Mouse (Mus musculus) cerebellum, adult 2 months (tissue): ENCODE results near the gene Unc13d. TPM values are rescaled to one million over a fixed set of nuclear protein-coding genes. Genes with fewer than 3 reads are reported as not detected.

Experiments
- DNase-seq, 2 experiments: peaks; one replicate each; pipeline ENCODE4 v3.0.0; 2021
- H3K27ac ChIP-seq: fragments of 200-500 bp; 2 replicates; pipeline ENCODE4 v1.5.1; 2012; ENCODE audit warnings: low read length, control low read depth, inconsistent platforms; ENCODE audit not compliant: insufficient read depth
- H3K27me3 ChIP-seq: fragments of 200-500 bp; 2 replicates; pipeline ENCODE4 v1.6.1; 2012; ENCODE audit warnings: inconsistent platforms, mild to moderate bottlenecking, low read length, moderate library complexity; ENCODE audit not compliant: control insufficient read depth, insufficient read depth
- H3K4me1 ChIP-seq: fragments of 200-500 bp; 2 replicates; pipeline ENCODE4 v1.6.1; 2011; ENCODE audit warnings: low read length; ENCODE audit not compliant: control insufficient read depth, insufficient read depth
- H3K4me3 ChIP-seq: fragments of 200-500 bp; replicated peaks from 2 replicates; pipeline ENCODE3; 2011; ENCODE audit warnings: mild to moderate bottlenecking, low read depth, low read length, control low read depth; ENCODE audit not compliant: insufficient read depth
- CTCF ChIP-seq: fragments of 200-500 bp; IDR thresholded peaks from 2 replicates; pipeline ENCODE4 v1.5.1; 2011; ENCODE audit warnings: low read depth, mild to moderate bottlenecking, control low read depth, low read length, moderate library complexity, borderline replicate concordance; ENCODE audit not compliant: insufficient read depth
- POLR2A ChIP-seq: fragments of 200-500 bp; IDR thresholded peaks from 2 replicates; pipeline ENCODE4 v1.6.1; 2011; ENCODE audit warnings: low read length, control low read depth, borderline replicate concordance; ENCODE audit not compliant: insufficient read depth
- WGBS: fragments of 180-500 bp; shearing (Covaris S2); methylation state at CpG from one replicate; pipeline ENCODE4 v1.1.7; 2018; 5-methylcytosine and 5-hydroxymethylcytosine counted together
- polyA plus RNA-seq: library from polyadenylated mRNA; depleted of rRNA; stranded (reverse); fragments of >200 nt; gene quantifications from 2 replicates; pipeline ENCODE4 v1.2.3, GENCODE M21; 2012

The Unc13d gene
- polyA plus RNA-seq, 1 experiment, result 3.8 TPM

DNA sequence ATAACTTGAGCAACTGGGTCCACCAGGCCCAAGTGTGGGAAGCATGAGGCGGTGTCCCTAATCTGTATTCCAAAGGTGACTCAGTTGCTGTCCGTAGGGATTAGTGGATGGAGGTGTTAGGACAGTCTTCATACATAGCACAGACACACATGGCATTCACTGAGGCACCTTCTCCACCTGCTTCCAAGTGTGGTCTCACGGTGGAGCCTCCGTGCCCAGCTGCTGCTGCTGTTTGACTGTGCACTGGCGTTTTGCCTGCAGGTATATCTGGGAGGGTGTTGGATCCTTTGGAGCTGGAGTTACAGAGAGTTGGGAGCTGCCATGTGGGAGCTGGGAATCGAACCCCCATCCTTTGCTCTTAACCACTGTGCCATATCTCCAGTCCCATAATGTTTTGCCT, 43.2 kb downstream of the Unc13d start:
- WGBS, result 93% methylated on average over 6 of the region's 6 CpGs
- DNase-seq, result no peak
- H3K27ac ChIP-seq, result no peak overlapping the region
- no peak overlapping the region for H3K4me3 ChIP-seq
- H3K4me1 ChIP-seq, result peaks cover 19% of the 10 kb centered on the region
- H3K27me3 ChIP-seq, result no peaks in the 10 kb centered on the region
- no peak for TF ChIP-seq CTCF
- no peak for TF ChIP-seq POLR2A

DNA sequence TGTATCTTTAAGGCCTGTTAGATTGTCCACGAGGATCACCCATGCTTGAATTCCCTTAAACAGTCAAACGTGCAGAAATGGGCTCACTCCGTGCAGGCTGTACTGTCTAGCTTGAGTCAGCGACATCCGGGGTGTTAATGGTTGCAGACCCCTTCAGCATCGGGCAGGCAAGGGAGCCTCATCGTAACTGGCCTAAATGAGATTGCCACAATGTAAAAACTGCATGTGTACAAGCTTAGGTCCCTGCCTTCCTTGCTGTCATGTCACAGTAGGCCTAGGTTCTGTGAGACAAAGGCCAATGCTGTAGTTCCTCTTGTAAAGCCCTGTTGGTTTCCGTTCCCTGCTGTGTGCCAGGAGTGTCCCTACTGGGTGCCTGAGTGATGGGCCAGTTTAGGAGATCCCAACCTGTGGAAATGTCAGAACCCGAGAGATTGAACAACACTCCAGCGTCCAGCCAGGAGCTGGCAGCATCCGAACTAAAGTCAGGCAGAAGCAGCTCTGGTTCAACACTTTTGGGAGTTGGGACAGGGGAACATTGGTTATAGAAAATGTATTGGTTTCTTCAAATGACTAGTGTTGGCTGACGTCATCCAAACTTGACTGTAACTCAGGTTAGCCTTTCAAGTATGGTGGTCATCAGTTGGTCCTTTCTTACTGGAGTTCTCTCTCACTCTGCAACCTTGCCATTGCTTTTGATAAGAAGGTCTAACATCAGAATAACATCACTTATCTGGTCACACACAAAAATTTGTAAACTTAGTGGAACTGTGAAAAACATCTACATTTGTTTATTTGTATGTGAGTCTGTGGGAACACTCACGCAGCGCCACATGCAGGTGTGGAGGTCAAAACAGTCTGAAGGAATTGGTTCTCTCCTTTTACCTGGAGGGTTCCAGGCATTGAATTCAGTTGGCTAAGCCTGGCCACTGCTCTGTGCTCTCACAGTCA, 46.6 kb downstream of the Unc13d start:
- Histone ChIP-seq H3K4me3 (peak overlapping the region; percentile 82), H3K27me3 (no peaks in the 10 kb centered on the region), H3K4me1 (peaks cover 19% of the 10 kb centered on the region), H3K27ac (peak overlapping the region; percentile 99)
- WGBS, result 20% methylated on average over 14 of the region's 14 CpGs
- no peak for DNase-seq
- TF ChIP-seq POLR2A (no peak), CTCF (no peak)

DNA sequence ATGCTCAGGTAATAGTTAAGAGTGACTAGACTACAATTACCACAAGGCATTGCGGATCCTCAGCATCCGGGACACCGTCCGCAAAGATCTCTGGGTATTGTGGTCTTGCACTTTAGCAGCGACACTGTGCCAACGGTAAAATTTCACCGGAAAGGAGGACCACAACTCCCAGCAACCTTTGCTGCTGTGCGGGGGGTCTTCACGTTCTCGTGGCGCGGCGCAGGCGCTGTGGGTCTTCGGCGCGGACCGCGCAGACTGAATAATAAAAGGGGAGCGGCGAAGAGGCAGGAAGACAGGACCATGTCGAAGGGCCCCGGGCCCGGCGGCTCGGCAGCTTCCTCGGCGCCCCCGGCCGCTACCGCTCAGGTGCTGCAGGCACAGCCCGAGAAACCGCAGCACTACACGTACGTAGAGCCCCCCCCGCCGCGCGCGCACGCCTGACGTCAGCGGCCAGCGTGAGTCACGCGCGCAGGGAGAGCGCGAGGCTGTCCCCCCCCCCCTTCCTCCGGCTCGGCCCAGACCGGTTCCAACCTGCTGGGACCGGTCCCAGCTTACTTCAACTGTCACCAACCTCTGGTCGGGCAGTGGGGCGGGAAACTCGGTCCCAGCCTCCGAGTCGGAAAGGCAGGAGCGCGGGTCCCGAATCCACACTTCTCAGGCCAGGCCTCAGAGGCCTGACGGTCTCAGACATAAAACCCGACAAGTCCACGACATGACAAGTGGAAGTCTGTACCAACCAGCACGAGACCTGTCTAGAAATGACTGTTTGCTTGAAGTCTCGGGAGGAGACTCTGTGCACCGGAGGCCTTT, 47.5 kb downstream of the Unc13d start, which contains the start of gene Unk:
Gene Unk (plus strand): TSS at position 235 of the 810 bp plus-strand sequence.
- TF ChIP-seq POLR2A, result peak; percentile 72
- TF ChIP-seq CTCF, result no peak
- peak within 1 kb of the TSS; percentile 99 for H3K27ac ChIP-seq
- peak; percentile 99 for DNase-seq
- H3K4me1 ChIP-seq, result peaks cover 19% of the 10 kb centered on the region
- under 1% methylated on average over 66 of the region's 67 CpGs for WGBS
- H3K27me3 ChIP-seq, result no peaks in the 10 kb centered on the region
- H3K4me3 ChIP-seq, result peak within 1 kb of the TSS; percentile 82

DNA sequence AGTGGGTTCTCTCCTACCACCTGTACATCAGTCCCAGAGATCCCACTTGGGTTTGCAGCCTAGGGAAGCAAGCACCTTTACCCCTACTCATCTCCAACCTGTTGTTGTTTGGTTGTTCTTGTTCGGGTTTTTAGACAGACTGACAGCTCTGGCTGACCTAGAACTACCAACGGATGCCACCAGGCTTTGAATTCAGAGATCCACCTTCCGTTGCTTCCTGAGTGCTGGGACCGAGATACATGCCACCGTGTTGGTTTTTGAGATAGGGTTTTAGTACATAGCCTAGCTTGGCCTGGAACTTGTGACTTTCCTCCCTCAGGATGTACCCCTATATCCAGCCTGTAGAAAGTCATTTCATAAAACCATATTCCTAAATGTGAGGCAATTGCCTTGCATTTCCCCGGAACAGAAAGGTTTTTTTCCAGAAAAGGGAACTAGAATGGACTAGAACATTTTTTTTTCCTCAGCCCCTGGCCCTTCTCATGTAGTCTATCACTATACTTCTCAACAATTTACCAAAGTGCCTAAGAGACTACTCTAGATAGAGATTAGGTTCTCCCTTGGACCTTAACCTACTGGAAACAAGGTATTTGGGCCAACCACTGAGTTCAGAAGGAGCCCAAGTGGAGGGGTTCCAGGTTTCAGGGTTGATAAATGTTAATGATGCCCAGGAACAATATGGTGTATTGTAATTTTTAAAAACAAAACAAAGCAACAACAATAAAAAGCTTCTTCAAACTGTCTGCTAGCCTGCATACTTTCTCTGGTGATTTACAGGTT, 48.5 kb downstream of the Unc13d start:
- Histone ChIP-seq H3K4me1 (peaks cover 15% of the 10 kb centered on the region), H3K27me3 (no peaks in the 10 kb centered on the region), H3K27ac (no peak overlapping the region), H3K4me3 (peak overlapping the region; percentile 72)
- TF ChIP-seq POLR2A (no peak), CTCF (no peak)
- WGBS, result 80% methylated on average over 6 of the region's 6 CpGs
- no peak for DNase-seq

DNA sequence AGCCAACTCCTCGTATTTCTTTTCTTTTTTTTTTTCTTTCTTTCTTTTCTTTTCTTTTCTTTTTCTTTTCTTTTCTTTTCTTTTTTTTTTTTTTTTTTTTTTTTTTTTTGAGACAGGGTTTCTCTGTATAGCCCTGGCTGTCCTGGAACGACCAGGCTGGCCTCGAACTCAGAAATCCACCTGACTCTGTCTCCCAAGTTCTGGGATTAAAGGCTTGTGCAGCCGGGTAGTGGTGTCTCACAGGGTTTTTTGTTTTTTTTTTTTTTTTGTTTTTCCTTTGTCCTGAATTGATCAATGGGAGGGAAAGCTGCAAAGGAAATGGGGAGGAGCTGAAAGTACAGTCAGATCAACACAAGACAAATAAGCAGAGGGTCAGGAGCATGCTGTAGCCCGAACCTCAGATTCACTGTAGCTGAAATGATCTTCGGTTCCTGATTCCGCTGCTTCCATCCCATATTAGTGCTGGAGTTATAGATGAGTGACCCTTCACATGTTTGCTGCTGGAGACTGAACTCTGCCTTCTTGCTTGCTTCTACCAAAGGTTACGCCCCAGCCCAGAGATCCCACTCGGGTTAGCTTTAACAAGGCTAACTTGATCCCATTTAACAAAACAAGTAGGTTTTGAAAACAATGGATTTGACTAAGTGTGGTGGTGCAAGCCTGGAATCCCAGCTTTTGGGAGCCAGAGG, 49.4 kb downstream of the Unc13d start:
- TF ChIP-seq POLR2A (no peak), CTCF (no peak)

DNA sequence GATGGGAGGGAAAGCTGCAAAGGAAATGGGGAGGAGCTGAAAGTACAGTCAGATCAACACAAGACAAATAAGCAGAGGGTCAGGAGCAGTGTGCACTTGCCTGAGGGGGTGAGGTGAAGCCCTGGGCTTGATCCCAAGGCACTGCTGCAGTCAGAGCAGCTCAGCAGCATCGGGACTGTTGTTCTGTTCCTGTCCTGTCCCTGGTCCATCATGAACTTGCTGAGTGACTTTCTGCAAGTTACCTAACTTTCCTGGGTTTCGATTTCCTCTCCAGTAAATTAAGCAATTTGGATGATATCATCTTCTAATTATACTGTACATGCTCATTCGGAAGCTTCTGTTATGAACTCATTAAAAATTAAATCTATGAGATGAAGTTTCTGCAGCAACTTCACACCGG, 50.0 kb downstream of the Unc13d start, which contains the start of gene H3f3b:
Gene H3f3b (minus strand): TSS at position 207 of the 400 bp plus-strand sequence.
- DNase-seq, result no peak
- Histone ChIP-seq H3K27ac (no peak within 1 kb of the TSS), H3K4me1 (peaks cover 12% of the 10 kb centered on the region), H3K27me3 (no peaks in the 10 kb centered on the region), H3K4me3 (no peak within 1 kb of the TSS)
- TF ChIP-seq POLR2A, result no peak
- TF ChIP-seq CTCF, result no peak
- 86% methylated on average over 4 of the region's 4 CpGs for WGBS

More for the DNA sequence above, 49.4 kb downstream of the Unc13d start:
- Histone ChIP-seq H3K4me3 (no peak overlapping the region), H3K27me3 (no peaks in the 10 kb centered on the region), H3K4me1 (peaks cover 15% of the 10 kb centered on the region), H3K27ac (no peak overlapping the region)
- WGBS, result 83% methylated on average over 9 of the region's 9 CpGs
- DNase-seq, result no peak
